Mouse (Mus musculus): ENCODE data around the gene Syncrip.

Gene Syncrip

GRCm38 (mm10) chr9:88482230-88482828, at the start of gene Syncrip:
Gene Syncrip (minus strand): TSS chr9:88482574.
- peak; percentile 92 for DNase-seq (ENCODE audit: low read depth, low spot score)

- DNase-seq (ENCODE audit: low read depth, low spot score), result no peak
These were observed 47.7 kb upstream of the Syncrip start for GRCm38 (mm10) chr9:88529979-88530580.

DNA sequence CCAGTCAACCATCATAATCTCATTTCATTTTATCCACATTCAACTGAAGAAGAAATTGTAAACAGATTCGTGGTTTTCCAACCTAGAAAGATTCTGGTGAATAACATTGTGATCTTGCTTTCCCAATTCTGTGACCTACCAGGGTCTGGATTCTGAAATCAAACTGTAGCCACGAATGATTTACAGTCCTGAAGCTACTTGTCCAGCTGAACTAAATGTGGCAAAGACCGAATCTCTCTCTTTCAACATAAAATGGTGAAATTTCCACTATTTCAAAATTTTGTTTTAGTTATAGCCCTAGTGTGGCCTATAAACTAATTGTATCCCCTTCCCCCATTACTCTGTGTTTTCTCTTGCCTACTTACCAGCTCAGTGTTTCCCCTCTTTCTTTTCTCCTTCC, 47.2 kb upstream of the Syncrip start:
- no peak for DNase-seq (ENCODE audit: low read depth, low spot score)

GRCm38 (mm10) chr9:88528736-88529135, 46.4 kb upstream of the Syncrip start:
- DNase-seq (ENCODE audit: low read depth, low spot score), result no peak

DNA sequence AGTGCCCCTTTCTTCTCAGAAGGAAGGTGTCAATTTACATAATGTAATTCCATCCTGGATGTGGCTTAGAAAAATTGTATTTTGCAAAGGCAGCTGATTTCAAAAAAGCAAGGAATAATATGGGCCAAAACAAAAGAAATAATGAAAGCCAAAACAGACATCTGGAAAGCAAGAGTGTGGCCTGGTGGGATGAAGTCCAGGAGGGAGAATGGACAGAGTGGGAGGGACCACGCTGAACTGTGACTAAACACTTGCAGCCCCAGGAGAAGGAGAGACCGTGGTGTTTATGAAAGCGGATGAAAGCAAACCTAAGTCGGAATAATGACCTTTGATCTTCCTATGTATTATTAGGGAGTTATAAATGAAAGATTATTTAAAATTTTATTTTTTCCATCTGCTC, 45.6 kb upstream of the Syncrip start:
- DNase-seq (ENCODE audit: low read depth, low spot score), result no peak

DNA sequence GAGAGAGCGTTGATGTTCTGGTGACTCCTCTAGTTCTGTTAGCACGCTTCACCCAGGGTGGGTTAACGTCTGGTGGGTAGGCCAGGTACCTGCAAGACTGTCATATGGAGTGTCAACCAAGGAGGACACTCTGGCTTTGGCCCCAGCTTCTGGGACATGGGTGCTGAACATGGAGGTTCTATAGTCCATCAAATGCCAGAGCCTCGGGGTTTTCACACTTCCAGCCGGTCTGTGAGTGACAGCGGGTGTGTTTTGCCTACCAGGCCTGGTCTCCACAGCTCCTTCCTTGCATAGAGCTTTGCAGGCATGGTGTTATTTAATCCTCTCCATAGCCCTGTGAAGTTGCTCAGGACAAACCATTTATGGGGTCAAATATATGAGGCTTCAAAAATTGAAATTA, 43.0 kb upstream of the Syncrip start:
- no peak for DNase-seq (ENCODE audit: low read depth, low spot score)

DNA sequence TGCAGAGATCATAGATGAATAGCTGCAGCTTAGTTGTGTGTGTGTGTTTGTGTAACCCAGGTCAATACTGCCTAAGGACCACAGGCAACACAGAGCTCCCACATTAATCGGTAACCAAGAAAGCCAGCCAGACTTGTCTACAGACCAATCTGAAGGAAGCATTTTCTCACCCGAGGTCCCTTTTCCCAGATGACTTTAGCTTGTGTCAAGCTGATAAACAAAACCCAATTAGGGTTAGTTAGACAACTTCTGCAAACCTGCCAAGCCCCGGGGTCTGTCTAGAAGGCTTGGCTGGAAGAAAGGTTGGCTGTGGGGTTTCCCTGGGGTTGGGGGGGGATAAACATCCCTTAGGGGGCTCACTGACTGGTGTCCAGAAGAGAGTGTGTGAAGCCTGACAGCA, 42.4 kb upstream of the Syncrip start:
- DNase-seq (ENCODE audit: low read depth, low spot score), result no peak

DNA sequence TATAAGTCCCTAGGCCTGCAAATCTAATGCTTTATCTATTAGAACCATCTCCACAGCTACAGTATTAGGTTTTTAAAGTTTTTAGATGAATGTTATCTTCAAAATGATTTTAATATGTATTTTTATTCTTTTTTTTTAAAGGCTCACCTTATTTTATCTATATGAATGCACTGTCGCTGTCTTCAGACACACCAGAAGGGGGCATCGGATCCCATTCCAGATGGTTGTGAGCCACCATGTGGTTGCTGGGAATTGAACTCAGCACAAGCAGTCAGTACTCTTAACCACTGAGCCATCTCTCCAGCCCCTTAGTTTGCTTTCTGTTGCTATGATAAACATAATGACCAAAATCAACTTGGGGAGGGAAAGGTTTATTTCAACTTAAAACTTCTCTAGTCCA, 42.0 kb upstream of the Syncrip start:
- no peak for DNase-seq (ENCODE audit: low read depth, low spot score)

DNA sequence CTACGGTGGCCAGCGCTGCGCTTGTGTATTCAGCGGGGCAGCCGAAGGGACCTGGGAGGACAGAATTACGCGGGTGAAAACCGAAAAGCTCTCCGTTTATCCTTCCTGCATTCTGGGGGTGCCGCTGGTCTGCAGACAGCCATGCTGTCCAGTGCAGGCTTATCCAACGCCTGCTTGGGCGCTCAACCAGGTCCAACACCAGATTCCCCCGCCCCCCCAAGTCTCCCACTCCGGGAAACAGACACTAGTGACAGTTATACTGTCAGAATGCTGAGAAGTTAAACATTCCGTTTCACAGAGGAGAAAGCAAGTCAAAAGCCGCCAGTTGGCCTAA, 40.9 kb upstream of the Syncrip start:
- DNase-seq (ENCODE audit: low read depth, low spot score), result no peak

- peak; percentile 92 for DNase-seq (ENCODE audit: low read depth, low spot score)
These were observed 40.4 kb upstream of the Syncrip start for GRCm38 (mm10) chr9:88522569-88523334.

- no peak for DNase-seq (ENCODE audit: low read depth, low spot score)
These were observed 39.7 kb upstream of the Syncrip start for GRCm38 (mm10) chr9:88521961-88522568.

DNA sequence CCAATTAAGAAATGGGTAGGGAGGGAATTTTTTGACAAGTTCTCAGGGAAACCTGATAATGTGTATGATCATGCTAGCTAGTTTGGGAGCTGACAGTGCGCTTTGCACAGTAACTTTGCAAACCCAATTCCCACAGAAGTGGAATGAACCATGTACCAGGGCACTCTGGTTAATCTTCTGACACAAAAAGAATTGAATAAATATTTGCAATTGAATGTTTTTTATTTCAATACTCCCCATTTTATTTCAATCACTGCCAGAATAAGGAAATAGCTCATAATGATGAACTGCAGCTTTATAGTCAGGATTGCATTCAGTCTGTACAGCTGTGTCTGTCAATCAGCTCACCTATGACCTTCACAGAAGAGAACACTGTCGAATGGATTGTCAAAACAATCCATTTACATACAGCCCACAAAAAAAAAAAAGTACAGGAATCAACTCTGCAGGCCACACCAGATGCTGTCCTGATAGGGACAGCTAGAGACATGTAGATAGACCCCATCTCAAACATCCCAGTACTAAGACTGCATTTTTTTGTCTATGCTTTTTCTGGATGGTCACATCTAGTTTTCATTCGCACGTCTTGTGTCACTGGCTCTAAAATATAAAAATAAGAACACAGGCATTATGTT, 38.6 kb upstream of the Syncrip start:
- no peak for DNase-seq (ENCODE audit: low read depth, low spot score)

GRCm38 (mm10) chr9:88520122-88520848, 37.9 kb upstream of the Syncrip start:
- no peak for DNase-seq (ENCODE audit: low read depth, low spot score)

GRCm38 (mm10) chr9:88519390-88520121, 37.2 kb upstream of the Syncrip start:
- DNase-seq (ENCODE audit: low read depth, low spot score), result no peak

DNA sequence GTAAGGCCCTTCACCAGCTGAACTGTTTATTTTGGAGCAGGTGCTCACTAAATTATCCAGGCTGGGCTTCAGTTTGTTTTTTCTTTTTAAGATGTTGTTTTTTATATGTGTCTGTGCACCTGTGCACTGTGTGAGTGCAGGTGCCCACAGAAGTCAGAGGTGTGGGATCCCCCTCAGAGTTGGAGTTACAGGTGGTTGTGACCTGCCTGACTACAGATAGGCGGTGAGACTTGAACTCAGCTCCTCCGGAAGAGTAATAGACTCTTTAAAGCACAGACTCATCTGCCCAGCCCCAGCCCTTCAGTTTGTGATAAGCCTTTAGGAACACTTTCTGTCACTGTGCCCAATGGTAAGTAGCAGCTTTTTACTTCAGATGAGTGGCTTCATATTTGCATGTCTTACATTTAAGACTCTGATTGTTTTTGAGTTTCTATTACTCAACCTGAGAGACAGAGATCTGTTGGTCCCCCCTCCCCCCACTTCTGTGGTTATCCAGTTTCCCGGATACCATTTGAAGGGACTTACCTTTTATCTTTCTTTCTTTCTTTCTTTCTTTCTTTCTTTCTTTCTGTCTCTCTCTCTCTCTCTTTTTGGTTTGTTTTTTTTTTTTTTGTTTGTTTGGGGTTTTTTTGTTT, 34.1 kb upstream of the Syncrip start:
- DNase-seq (ENCODE audit: low read depth, low spot score), result no peak

GRCm38 (mm10) chr9:88515546-88515945, 33.2 kb upstream of the Syncrip start:
- no peak for DNase-seq (ENCODE audit: low read depth, low spot score)

- DNase-seq (ENCODE audit: low read depth, low spot score), result no peak
These were observed 19.5 kb upstream of the Syncrip start for GRCm38 (mm10) chr9:88501846-88502245.

DNA sequence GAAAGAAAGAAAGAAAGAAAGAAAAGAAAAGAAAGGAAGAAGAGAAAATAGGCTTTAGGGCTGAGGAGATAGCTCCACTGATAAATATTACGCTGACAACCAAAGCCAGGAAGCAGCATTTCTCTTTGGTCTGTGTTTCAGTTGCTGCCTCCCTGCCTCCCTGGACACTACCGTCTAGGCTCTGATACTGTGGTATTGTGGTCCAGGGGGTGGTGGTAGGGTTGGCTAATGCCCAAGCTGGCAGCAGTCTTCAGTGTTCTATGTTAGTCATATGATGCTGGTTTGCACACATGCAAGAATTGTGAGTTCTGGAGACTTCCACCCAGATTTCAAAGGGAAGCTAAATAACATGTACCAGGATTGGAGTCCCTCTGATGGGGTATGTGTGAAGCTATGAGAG, 17.7 kb upstream of the Syncrip start:
- no peak for DNase-seq (ENCODE audit: low read depth, low spot score)

DNA sequence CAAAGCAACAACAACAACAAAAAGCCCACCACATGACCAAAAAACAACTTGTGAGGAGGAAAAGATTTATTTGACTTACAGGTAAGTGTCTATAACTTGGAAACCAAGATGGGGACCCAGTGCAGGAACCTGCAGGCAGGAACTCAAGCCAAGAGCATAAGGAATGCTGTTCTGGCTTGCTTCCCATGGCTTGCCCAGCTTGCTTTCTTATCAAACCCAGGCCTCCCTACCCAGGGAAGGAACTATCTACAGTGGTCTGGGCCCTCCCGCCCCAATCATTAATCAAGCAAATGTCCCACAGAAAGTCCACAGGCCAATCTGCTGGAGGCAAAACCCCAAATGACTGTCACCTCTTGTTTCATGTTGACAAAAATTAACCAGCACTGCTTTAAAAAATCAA, 10.1 kb upstream of the Syncrip start:
- DNase-seq (ENCODE audit: low read depth, low spot score), result no peak

DNA sequence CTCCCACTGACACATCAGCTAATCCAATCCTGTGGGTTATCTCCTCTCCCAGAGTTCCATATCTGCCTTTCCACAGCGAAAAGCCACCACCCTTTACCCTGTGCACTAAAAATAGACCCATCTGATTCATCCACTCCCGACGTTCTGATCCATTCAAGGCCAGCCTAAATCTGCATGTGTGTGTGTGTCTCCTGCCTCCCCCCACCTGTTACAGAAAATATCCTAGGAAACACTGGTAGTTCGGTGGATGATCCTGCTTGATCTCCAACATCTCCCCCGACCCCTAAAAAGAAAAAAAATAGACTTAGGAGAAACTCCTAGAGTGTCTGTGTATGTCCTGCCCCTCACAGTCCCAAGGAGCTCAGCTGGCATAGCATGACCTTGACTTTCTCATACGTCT, 2.2 kb upstream of the Syncrip start:
- no peak for DNase-seq (ENCODE audit: low read depth, low spot score)
